Mouse (Mus musculus): Measurements from ENCODE around the gene Fras1. TPM values are rescaled to one million over a fixed set of nuclear protein-coding genes. Genes with fewer than 3 reads are reported as not detected.

Gene Fras1
- polyA plus RNA-seq, 1 experiment from 2014 or later, result 1.2 TPM

DNA sequence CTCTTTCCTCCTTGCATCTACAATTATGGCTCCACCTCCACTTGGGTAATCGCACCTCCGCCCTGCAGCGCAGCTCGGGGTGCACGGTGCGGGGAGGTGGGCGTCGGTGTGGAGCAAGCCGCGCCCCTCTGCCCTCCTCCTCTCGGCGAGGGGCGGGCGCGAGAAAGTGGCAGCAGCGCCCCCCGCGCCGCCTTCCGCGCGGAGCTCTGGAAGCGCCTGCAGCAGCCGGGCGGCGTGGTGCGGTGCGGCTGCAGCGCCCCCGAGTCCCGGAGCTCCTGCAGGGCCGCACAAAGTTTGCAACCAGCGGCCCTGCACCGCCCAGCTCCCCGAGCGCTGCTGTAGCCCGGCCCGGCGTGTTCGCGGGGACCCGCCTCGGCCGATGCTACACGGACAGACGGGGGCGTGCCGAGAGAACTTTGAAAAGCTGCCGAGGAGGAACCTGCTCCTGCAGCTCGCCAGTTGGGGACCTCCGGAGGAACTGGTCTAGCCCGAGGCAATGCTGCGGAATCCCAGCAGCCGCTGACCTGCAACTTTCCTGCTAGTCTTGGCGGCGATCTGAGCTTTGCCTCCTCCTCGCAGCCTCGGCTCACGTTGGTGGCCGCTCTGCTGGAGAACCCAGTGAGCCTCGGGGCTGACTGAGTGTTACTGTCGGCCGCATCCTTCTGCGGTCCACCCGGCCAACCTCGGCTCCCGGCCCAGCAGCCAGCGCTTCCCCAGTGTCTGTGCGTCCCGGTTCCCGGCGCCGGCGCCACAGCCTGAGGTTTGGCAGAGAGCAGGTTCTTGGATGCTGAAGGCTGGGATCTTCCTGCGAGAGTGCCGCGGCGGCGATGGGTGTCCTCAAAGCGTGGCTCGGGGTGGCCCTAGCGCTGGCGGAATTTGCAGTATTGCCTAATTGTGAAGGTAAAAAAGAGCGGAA lies 489 bp downstream of the Fras1 start:
- Histone ChIP-seq H3K27me3 (peaks cover 56% of the 10 kb centered on the region), H3K36me3 (no peaks in the 10 kb centered on the region), H3K4me2 (peak overlapping the region; percentile 56), H3K9me3 (replicated peaks) (no peaks in the 10 kb centered on the region), H3K4me1 (replicated peaks) (0 out of 2 replicates have a peak, but pooled peaks cover 8% of the 10 kb centered on the region), H3K9ac (peak overlapping the region; percentile 10), H3K4me3 (replicated peaks) (peak overlapping the region; percentile 56), H3K27ac (no peak overlapping the region)
- ATAC-seq (ENCODE audit: low read depth), result peak; percentile 72
- DNase-seq, result no peak
- under 1% methylated on average over 84 of the region's 84 CpGs for WGBS (ENCODE audit: insufficient replicate concordance)

DNA sequence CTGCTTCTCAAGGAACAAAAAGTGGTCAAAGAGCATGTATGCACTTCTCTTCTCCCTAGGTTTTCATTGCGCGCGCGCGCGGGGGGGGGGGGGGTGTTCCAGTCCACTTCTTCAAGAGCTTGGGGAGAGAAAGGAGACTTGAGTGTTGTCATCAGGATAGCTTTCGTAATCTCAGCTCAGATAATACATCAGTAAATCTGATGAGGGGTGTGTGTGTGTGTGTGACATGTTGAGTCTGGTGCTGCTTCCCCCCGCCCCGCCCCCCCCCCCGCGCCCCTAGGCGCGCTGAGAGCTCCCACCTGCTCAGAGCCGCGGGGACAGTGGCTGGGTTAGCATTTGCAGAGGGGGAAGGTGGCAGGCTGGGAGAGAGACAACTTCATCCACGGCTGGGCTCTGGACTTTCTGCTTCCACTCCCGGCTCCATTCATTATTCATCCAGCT lies 1.7 kb downstream of the Fras1 start:
- H3K27me3 ChIP-seq, result peaks cover 56% of the 10 kb centered on the region
- no peak overlapping the region for H3K9ac ChIP-seq
- 0 out of 2 replicates have a peak, but pooled peaks cover 8% of the 10 kb centered on the region for H3K4me1 ChIP-seq (replicated peaks)
- WGBS (ENCODE audit: insufficient replicate concordance), result 2% methylated on average over 12 of the region's 17 CpGs
- no peaks in the 10 kb centered on the region for H3K36me3 ChIP-seq
- no peak overlapping the region for H3K27ac ChIP-seq
- DNase-seq (no peak), ATAC-seq (ENCODE audit: low read depth) (no peak)
- H3K9me3 ChIP-seq (replicated peaks), result no peaks in the 10 kb centered on the region
- H3K4me2 ChIP-seq, result peak overlapping the region; percentile 56
- H3K4me3 ChIP-seq (replicated peaks), result peak overlapping the region; percentile 56

DNA sequence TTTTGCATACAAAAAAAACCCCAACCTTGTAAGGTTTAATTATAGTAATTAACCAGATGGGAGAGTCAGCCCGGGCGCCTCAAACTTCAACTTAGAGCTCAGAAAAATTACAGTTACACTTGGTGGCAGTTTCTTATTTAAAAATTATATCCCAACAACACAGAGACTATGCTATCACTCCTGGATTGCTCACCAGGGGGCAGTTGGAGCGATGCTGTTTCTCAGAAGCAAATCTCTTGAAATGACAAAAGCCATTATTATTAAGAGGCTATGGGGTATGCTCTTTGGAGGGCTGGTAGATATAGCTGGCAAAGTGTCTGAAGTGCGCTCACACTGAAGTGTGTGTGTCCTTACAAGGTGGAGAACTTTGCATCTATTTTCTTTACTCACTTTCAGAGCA lies 2.5 kb downstream of the Fras1 start:
- no peak overlapping the region for H3K4me3 ChIP-seq (replicated peaks)
- no peak overlapping the region for H3K4me2 ChIP-seq
- H3K27me3 ChIP-seq, result peaks cover 56% of the 10 kb centered on the region
- H3K27ac ChIP-seq, result no peak overlapping the region
- H3K9ac ChIP-seq, result no peak overlapping the region
- H3K4me1 ChIP-seq (replicated peaks), result 0 out of 2 replicates have a peak, but pooled peaks cover 8% of the 10 kb centered on the region
- no peak for ATAC-seq (ENCODE audit: low read depth)
- WGBS (ENCODE audit: insufficient replicate concordance), result 55% methylated on average over 4 of the region's 4 CpGs
- H3K36me3 ChIP-seq, result no peaks in the 10 kb centered on the region
- no peaks in the 10 kb centered on the region for H3K9me3 ChIP-seq (replicated peaks)
- DNase-seq, result no peak

DNA sequence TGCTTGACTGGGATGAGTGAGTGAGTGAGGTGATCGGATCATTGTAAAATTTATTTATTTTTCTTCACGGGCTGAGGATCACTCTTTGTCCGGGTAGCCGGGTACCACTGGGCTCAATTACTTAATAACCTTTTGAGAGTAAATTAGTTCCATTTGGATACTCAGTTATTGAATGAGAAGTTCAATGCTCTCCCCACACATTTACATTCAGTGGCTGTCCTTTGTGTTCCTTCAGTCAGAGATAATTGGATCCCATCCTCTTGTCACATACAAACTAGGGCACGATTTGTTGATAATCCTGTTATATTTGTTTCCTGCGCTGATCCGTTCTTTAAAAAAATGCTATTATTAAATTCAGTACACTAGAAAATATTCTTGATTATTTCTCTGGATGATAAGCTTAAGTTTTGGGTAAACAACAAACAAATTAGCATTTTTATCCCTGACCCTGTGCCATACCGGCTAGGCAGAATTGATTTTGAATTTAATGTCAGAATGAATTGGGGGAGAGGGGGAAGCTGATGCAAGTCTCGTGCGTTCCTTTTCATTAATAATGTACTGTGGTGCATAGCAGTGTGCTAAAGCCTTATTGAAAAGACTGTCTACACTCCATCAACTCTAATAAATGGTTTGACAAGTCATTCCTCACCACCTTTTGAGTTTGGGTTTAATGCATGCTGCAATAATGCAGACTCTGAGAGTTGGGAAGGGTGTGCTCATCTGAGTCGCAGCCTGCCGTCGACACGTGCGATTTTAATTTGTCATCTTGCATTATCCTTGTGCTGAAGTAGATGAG lies 12.6 kb downstream of the Fras1 start:
- H3K36me3 ChIP-seq, result no peaks in the 10 kb centered on the region
- no peaks in the 10 kb centered on the region for H3K4me1 ChIP-seq (replicated peaks)
- DNase-seq (no peak), ATAC-seq (ENCODE audit: low read depth) (no peak)
- H3K27me3 ChIP-seq, result no peaks in the 10 kb centered on the region
- peaks cover 12% of the 10 kb centered on the region for H3K9me3 ChIP-seq (replicated peaks)
- WGBS (ENCODE audit: insufficient replicate concordance), result 81% methylated on average over 15 of the region's 15 CpGs
- H3K4me2 ChIP-seq, result no peak overlapping the region
- H3K9ac ChIP-seq, result no peak overlapping the region
- H3K27ac ChIP-seq, result no peak overlapping the region
- H3K4me3 ChIP-seq (replicated peaks), result no peak overlapping the region

DNA sequence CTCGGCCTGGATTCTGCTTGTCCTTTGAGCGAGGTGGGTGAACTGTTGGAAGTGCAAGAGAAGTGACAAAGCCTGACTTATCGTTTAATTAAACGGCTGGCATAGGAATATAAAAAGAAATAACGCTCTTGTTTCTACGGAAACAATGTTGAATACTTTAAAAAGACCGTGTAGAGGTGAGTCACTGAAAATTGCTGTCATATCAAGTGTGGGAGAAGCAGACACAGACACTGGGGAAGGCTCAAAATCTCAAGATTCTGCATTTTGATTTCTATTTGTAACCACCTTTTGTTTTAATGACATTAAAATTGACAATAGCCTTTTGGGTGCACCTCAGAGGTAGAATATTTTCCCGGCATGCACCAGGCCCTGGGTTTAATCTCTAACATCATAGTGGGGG lies 14.6 kb downstream of the Fras1 start:
- Histone ChIP-seq H3K27ac (no peak overlapping the region), H3K9ac (no peak overlapping the region), H3K4me2 (no peak overlapping the region), H3K4me3 (replicated peaks) (no peak overlapping the region), H3K9me3 (replicated peaks) (peaks cover 12% of the 10 kb centered on the region), H3K27me3 (no peaks in the 10 kb centered on the region), H3K36me3 (no peaks in the 10 kb centered on the region), H3K4me1 (replicated peaks) (no peaks in the 10 kb centered on the region)
- 76% methylated on average over 8 of the region's 8 CpGs for WGBS (ENCODE audit: insufficient replicate concordance)
- no peak for ATAC-seq (ENCODE audit: low read depth)
- DNase-seq, result no peak

DNA sequence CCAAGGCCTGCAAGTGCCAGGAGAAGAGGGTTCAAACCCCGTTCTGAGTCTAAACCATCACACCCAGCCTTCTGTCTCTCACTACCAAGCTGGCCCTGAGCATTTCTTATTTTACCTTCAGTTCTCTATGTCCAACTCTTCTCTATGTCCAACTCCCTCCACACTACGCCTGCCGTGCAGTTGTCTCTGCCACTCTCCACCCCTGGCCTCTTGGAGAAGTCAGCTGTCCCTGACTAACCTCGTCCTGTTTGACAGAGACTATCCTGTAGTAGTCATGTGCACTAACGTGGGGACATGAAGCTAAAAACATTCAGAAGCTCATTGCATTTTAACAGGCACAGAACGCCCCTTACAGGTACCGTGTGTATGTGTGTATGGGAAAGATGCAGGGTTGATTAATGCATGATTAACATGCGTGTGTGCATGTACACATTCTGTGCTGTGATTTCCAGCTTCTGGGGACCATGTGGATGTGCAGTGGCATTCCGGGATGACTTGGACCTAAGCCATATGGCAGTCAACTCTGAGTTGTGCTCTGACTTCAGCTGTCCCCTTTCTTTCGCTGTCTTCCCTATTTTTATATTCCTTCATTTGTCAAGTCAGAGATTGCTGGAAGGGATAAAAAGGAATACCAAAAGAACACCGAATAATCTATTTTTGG lies 16.3 kb downstream of the Fras1 start:
- ATAC-seq (ENCODE audit: low read depth) (no peak), DNase-seq (no peak)
- Histone ChIP-seq H3K4me2 (no peak overlapping the region), H3K4me1 (replicated peaks) (no peaks in the 10 kb centered on the region), H3K4me3 (replicated peaks) (no peak overlapping the region), H3K27ac (no peak overlapping the region), H3K27me3 (no peaks in the 10 kb centered on the region), H3K9me3 (replicated peaks) (peaks cover 12% of the 10 kb centered on the region), H3K36me3 (no peaks in the 10 kb centered on the region), H3K9ac (no peak overlapping the region)
- WGBS (ENCODE audit: insufficient replicate concordance), result 72% methylated on average over 11 of the region's 11 CpGs

DNA sequence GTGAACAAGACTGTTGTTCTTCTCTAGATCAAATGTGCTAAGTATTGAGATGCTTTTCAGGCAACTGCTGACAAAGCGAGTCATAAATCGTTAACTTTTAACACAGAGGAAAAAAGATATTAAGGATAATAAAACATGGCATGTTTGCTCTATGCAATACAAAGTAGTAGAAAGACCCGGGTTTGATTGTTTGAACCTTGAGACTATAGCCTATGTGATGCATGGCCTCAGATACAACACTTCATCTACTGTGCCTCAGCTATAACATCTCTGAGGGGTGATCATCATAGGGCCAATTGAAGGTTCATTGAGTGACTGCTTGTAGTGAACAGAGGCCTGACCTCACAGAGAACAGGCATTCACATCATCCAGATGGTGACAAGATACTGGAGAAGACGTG lies 17.3 kb downstream of the Fras1 start:
- Histone ChIP-seq H3K4me1 (replicated peaks) (no peaks in the 10 kb centered on the region), H3K9me3 (replicated peaks) (peaks cover 12% of the 10 kb centered on the region), H3K27ac (no peak overlapping the region), H3K9ac (no peak overlapping the region), H3K36me3 (no peaks in the 10 kb centered on the region), H3K27me3 (no peaks in the 10 kb centered on the region), H3K4me2 (no peak overlapping the region), H3K4me3 (replicated peaks) (no peak overlapping the region)
- WGBS (ENCODE audit: insufficient replicate concordance), result 73% methylated on average over 4 of the region's 4 CpGs
- ATAC-seq (ENCODE audit: low read depth) (no peak), DNase-seq (no peak)

DNA sequence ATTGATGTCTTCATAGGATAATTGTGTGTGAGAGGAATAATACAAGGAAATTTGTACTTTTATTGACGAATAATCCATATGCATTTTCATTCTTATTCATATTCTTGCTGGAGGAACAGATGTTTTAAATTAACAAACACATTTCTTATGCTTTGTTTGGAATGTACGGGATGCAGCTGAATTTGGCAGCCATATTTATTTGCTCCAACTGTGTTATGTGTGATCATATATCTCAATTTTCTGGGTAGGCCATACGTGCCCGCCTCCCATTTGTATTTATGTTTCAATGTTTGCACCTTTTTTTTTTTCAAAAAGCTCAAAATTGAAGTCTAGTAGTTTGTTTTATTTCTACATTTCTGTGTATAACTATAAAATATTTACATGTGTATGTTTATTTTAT lies 21.2 kb downstream of the Fras1 start:
- Histone ChIP-seq H3K27me3 (no peaks in the 10 kb centered on the region), H3K4me1 (replicated peaks) (no peaks in the 10 kb centered on the region), H3K4me2 (no peak overlapping the region), H3K4me3 (replicated peaks) (no peak overlapping the region), H3K36me3 (no peaks in the 10 kb centered on the region), H3K9ac (no peak overlapping the region), H3K27ac (no peak overlapping the region), H3K9me3 (replicated peaks) (peaks cover 3% of the 10 kb centered on the region)
- ATAC-seq (ENCODE audit: low read depth) (no peak), DNase-seq (no peak)
- WGBS (ENCODE audit: insufficient replicate concordance), result 69% methylated on average over 4 of the region's 4 CpGs

DNA sequence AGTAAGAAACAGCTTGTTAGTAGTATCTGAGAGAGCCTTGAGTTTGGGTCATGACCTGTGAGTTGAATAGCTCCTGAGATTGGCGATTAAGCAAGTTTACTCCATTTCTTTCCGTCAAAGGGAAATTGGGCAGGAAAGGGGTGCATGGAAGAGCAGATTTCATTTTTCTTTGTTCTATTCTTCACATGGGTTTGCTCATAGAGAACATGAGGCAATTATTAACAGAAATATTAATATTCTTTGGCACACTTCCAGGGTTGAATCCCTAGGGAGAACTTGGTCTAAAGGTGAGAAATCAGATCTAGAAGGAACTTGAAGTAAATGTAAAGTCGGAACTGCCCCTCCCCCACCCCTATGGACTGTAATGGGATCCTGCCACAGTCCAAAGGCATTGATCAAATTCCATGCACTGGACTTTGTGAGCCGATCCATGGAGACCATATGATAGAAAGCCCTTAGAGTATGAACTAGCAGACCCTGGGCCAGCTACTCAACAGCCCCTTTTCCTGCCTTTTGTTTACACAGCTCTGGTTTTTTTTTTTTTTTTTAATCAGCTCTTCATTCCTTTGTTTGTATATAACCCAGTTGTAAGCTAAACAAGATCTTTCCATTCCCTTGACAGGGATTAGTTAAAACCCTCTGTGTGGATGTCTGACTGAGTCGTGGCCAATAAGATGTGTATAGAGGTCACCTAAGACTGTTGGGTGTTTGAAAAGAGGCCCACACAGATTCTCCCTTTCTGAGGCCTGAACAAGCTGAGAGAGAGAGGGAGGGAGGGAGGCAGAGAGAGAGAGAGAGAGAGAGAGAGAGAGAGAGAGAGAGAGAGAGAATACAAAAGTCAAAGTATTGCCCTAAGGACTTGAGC lies 22.3 kb downstream of the Fras1 start:
- DNase-seq, result no peak
- no peak overlapping the region for H3K4me2 ChIP-seq

DNA sequence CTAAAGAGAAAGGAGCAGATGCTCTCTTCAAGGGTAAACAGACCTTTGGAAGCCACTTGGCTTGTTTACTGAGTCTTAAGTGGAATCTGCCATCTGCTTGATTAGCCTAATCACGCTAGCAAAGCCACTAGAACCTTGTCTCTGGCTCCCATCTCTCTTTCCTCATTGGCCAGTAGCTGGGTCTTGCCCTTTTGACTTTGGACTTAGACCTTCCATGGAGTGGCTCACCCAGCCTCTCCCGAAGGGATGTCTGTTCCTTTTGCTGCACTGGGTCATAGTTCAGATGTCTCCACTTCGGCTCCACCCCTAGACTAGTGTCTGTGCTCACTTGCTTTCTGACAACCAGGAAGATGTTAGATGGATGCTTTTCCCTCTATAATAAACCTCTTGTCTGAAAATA lies 28.8 kb downstream of the Fras1 start:
- Histone ChIP-seq H3K9me3 (replicated peaks) (no peaks in the 10 kb centered on the region), H3K27ac (no peak overlapping the region), H3K36me3 (no peaks in the 10 kb centered on the region), H3K4me1 (replicated peaks) (no peaks in the 10 kb centered on the region), H3K9ac (no peak overlapping the region), H3K4me2 (no peak overlapping the region), H3K27me3 (no peaks in the 10 kb centered on the region), H3K4me3 (replicated peaks) (no peak overlapping the region)
- DNase-seq (no peak), ATAC-seq (ENCODE audit: low read depth) (no peak)
- 40% methylated on average over 3 of the region's 3 CpGs for WGBS (ENCODE audit: insufficient replicate concordance)

More for the DNA sequence above, 22.3 kb downstream of the Fras1 start:
- 55% methylated on average over 5 of the region's 5 CpGs for WGBS (ENCODE audit: insufficient replicate concordance)
- Histone ChIP-seq H3K9ac (no peak overlapping the region), H3K9me3 (replicated peaks) (no peaks in the 10 kb centered on the region; the same call in 1 of the 2 replicates), H3K4me3 (replicated peaks) (no peak overlapping the region), H3K27ac (no peak overlapping the region), H3K4me1 (replicated peaks) (no peaks in the 10 kb centered on the region), H3K27me3 (no peaks in the 10 kb centered on the region), H3K36me3 (no peaks in the 10 kb centered on the region)
- no peak for ATAC-seq (ENCODE audit: low read depth)

All from liver, embryonic 13.5 days (tissue).